Mouse (Mus musculus) CD4-positive, CD25-positive, alpha-beta regulatory T cell (primary cell): ENCODE data around the gene Gstcd. TPM values are rescaled to one million over a fixed set of nuclear protein-coding genes. Genes with fewer than 3 reads are reported as not detected.

Experiments used
- polyA plus RNA-seq: library from polyadenylated mRNA; unstranded; fragments of 100-300 nt; shearing (Covaris generic); gene quantifications from one replicate; pipeline ENCODE4 v1.2.1, GENCODE M21; 2017

Gene Gstcd
- polyA plus RNA-seq, result 4.8 TPM

GRCm38 (mm10) chr3:133091664-133092273 is at the start of gene Gstcd, which contains the start of gene Ints12:
TSS of gene Gstcd (minus strand) at chr3:133092033.
TSS of gene Ints12 (plus strand) at chr3:133091840.

GRCm38 (mm10) chr3:132949791-132950528 is 141.9 kb downstream of the Gstcd start, which contains the start of gene Npnt:
TSS of gene Npnt (minus strand) at chr3:132950291.

Other genes with a start within 250 kb of the Gstcd start
- gene Npnt, start 141.7 kb downstream of the Gstcd start, polyA plus RNA-seq, result 0.62 TPM
- 21.2 TPM for gene Ints12, start 193 bp downstream of the Gstcd start, polyA plus RNA-seq
- 0.08 TPM for gene Arhgef38, start 142.9 kb upstream of the Gstcd start, polyA plus RNA-seq
- gene Ppa2, start 218.1 kb upstream of the Gstcd start, polyA plus RNA-seq, result 53.8 TPM